Mouse (Mus musculus) embryonic facial prominence, embryonic 10.5 days (tissue): ENCODE results near the gene Gm10803. TPM values are rescaled to one million over a fixed set of nuclear protein-coding genes. Genes with fewer than 3 reads are reported as not detected.
A peak's percentile ranks its signal among the peaks of the same experiment; 100 is the strongest.

ENCODE experiments used
- DNase-seq: peaks from one replicate; pipeline ENCODE4 v3.0.0-alpha.2; 2017; ENCODE audit warnings: low spot score
- H3K27ac ChIP-seq: fragments of 300-500 bp; sonication (generic); replicated peaks from 2 replicates; pipeline ENCODE4 v1.5.1; 2016; ENCODE audit warnings: mild to moderate bottlenecking
- H3K27me3 ChIP-seq: fragments of 300-500 bp; sonication (generic); replicated peaks from 2 replicates; pipeline ENCODE4 v1.6.1; 2016; ENCODE audit warnings: low read depth, mild to moderate bottlenecking; ENCODE audit not compliant: poor library complexity, severe bottlenecking
- H3K36me3 ChIP-seq: fragments of 300-500 bp; sonication (generic); replicated peaks from 2 replicates; pipeline ENCODE4 v1.6.1; 2016; ENCODE audit warnings: mild to moderate bottlenecking, moderate library complexity
- H3K4me1 ChIP-seq: fragments of 300-500 bp; sonication (generic); 2 replicates; pipeline ENCODE4 v1.6.1; 2016
- H3K4me3 ChIP-seq: fragments of 300-500 bp; sonication (generic); 2 replicates; pipeline ENCODE4 v1.5.1; 2016; ENCODE audit warnings: mild to moderate bottlenecking, moderate library complexity
- H3K9me3 ChIP-seq: fragments of 300-500 bp; sonication (generic); 2 replicates; pipeline ENCODE4 v1.6.1; 2016; ENCODE audit warnings: mild to moderate bottlenecking
- WGBS: fragments of 180-500 bp; shearing (Covaris S2); methylation state at CpG from one replicate; pipeline ENCODE4 v1.1.7; 2016; 5-methylcytosine and 5-hydroxymethylcytosine counted together
- polyA plus RNA-seq: library from polyadenylated mRNA; unstranded; fragments of >200 nt; fragmentation: Nextera tagmentation; extraction: Ambion mirVana; gene quantifications from 2 replicates; pipeline ENCODE4 v1.2.1, GENCODE M21; 2016

Gene Gm10803
- polyA plus RNA-seq, 1 experiment from 2014 or later = not detected

DNA sequence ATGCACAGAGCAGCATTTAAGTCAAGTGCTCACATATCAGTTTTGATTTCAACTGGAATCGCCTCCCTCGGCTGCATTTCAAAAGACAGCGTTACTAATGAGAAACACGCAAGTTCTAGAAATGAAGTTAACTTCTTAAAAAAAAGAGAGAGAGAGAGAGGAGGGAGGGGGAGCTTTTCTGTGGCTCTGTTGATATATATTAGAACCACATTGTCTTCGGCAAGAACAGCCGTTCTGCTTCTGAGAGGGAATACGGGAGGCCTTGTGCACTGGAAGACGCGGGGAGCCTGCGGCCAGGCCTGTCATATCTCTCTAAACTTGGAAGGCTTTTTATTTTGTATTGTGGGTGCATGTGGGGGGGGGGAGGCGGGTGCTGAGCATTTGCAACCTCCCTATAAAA lies 36.8 kb downstream of the Gm10803 start:
- peak; percentile 50 for DNase-seq
- WGBS = 45% methylated on average over 11 of the region's 11 CpGs
- H3K4me3 ChIP-seq = 0 out of 2 replicates have a peak overlapping the region, but pooled peaks have one; percentile 16
- no peaks in the 10 kb centered on the region for H3K36me3 ChIP-seq
- H3K4me1 ChIP-seq = peaks cover 85% of the 10 kb centered on the region
- no peaks in the 10 kb centered on the region for H3K9me3 ChIP-seq
- peaks cover 36% of the 10 kb centered on the region for H3K27me3 ChIP-seq
- peak overlapping the region; percentile 73 for H3K27ac ChIP-seq

DNA sequence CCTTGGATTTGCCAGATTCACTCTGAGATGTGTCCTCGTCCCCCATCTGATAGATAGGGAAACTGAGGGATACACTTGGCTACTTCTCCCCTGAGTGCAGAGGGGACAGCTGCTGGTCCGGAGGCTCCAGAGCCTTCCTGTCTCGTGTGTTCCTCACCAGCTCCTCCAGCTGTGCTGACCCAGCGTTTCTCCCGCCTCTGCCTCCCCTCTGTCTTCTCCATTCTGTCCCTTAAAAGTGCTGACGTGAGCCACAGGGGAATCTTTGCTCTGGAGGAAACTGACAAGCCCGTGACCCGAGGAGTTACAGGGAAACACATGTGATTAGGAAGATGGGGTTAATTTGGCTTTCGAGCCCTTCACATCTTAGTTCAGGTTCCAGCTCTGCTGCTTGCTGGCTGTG lies 39.4 kb downstream of the Gm10803 start:
- 50% methylated on average over 9 of the region's 9 CpGs for WGBS
- Histone ChIP-seq H3K9me3 (no peaks in the 10 kb centered on the region), H3K36me3 (no peaks in the 10 kb centered on the region), H3K4me1 (peaks cover 66% of the 10 kb centered on the region), H3K27ac (peak overlapping the region; percentile 71), H3K4me3 (no peak overlapping the region), H3K27me3 (peaks cover 18% of the 10 kb centered on the region; the same call in 1 of the 2 replicates)
- DNase-seq = no peak

DNA sequence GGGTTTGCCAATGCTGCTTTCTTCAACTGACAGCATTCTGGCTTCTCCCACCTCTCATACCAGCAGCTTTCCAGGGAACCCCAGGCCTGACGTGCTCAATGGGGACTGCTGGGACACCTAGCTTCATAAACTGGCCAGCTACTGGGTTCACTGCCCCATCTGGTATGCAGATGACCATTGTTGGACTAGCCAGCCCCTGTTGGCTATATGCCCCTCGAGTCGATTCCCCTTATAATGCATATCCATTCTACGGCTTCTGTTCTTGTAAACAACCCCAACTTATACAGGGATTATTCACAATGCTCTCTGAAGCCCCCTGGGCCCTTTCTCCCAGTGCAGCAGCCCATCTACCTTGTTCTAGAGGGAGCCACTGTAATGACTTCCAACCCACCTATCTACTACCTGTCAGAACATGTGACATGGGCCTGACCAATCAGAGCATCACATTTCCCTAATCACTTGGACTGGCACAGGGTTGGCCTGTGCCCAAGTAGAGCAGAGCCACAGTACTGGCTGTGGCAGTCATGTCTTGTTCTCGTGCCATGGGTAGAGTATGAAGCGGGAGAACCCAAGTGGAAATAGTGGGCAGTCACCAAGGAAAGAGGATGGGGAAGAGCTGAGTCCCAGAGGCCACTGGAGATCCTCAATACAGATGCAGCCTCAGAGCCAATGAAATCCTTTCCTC lies 44.4 kb downstream of the Gm10803 start:
- H3K4me3 ChIP-seq = no peak overlapping the region
- H3K27ac ChIP-seq = no peak overlapping the region
- H3K36me3 ChIP-seq = no peaks in the 10 kb centered on the region
- H3K27me3 ChIP-seq = 0 out of 2 replicates have a peak, but pooled peaks cover 4% of the 10 kb centered on the region
- no peaks in the 10 kb centered on the region for H3K9me3 ChIP-seq
- DNase-seq = no peak
- 87% methylated on average over 6 of the region's 6 CpGs for WGBS
- H3K4me1 ChIP-seq = peaks cover 18% of the 10 kb centered on the region

DNA sequence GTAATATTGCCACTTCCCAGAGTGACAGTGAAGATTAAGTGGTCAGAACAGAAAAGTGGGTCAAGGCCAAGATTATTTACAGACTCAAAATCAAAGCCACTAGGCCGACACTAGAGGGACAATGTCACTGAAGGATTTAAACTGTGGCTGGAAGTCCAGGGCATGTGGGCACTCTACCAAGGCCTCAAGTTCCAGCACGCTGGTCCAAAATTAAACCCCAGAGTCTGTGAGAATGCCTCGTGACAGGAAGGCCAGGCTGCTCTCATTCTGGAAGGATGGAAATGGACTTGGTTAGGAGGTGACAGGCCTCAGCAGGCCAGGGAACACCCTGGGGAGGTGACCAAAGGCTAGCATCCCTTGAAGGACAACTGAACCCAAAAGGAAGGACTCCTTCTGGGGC lies 48.4 kb downstream of the Gm10803 start:
- no peaks in the 10 kb centered on the region for H3K9me3 ChIP-seq
- H3K36me3 ChIP-seq = no peaks in the 10 kb centered on the region
- peaks cover 7% of the 10 kb centered on the region for H3K27me3 ChIP-seq
- H3K4me3 ChIP-seq = no peak overlapping the region
- H3K27ac ChIP-seq = no peak overlapping the region
- WGBS = 78% methylated on average over 3 of the region's 3 CpGs
- DNase-seq = no peak
- H3K4me1 ChIP-seq = peaks cover 13% of the 10 kb centered on the region

DNA sequence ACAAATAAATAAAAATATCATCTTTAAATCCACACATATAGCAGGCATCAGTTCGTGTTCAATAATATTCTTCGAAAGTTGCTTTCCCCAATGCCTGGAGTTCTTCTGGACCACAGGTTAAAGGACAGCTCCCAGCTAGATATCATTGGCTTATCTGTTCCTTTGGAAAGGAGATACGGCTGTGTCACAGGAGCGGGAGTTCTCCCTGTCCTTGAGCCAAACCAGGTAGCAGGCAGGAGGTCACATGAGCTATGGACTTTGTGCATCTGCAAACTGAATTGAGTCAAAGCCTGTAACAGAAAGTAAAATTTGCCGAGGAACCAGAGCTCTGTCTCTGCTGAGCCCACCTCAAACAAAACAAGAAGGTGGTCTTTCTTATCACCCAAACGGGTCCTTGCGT lies 52.7 kb downstream of the Gm10803 start:
- 85% methylated on average over 7 of the region's 7 CpGs for WGBS

More for the DNA sequence above, 52.7 kb downstream of the Gm10803 start:
- H3K4me1 ChIP-seq = peaks cover 51% of the 10 kb centered on the region
- peaks cover 11% of the 10 kb centered on the region for H3K27me3 ChIP-seq
- no peaks in the 10 kb centered on the region for H3K9me3 ChIP-seq
- no peak for DNase-seq
- H3K27ac ChIP-seq = no peak overlapping the region
- no peak overlapping the region for H3K4me3 ChIP-seq
- H3K36me3 ChIP-seq = no peaks in the 10 kb centered on the region

Other genes with a start within 250 kb of the Gm10803 start
- gene Tspan18, start 226.1 kb upstream of the Gm10803 start, polyA plus RNA-seq = 20.7 and 25.3 TPM in 2 replicates
- 5.2 and 7.3 TPM in 2 replicates for gene Cd82, start 97.4 kb upstream of the Gm10803 start, polyA plus RNA-seq
- 22.4 and 22.7 TPM in 2 replicates for gene Alx4, start 81.8 kb downstream of the Gm10803 start, polyA plus RNA-seq